Mouse (Mus musculus): ENCODE measurements at regions not wholly inside any gene's neighbourhood (a gene's known extent, or its start where the extent isn't known, plus 50 kb on each side); places are given as distances from the start of the nearest gene placed in this dataset.

- DNase-seq (ENCODE audit: low spot score) = no peak
Observed at GRCm38 (mm10) chr14:15603954-15604523, 165.3 kb upstream of the Lrrc3b start.

- DNase-seq (ENCODE audit: low spot score) = no peak
Observed at GRCm38 (mm10) chr14:15610166-15610565, 171.4 kb upstream of the Lrrc3b start.

- no peak for DNase-seq (ENCODE audit: low spot score)
Observed at GRCm38 (mm10) chr14:15634581-15634980, 195.8 kb upstream of the Lrrc3b start.

- no peak for DNase-seq (ENCODE audit: low spot score)
Observed at GRCm38 (mm10) chr14:15637681-15638080, 198.9 kb upstream of the Lrrc3b start.

GRCm38 (mm10) chr14:15638869-15639268 lies 200.1 kb upstream of the Lrrc3b start:
- no peak for DNase-seq (ENCODE audit: low spot score)

- no peak for DNase-seq (ENCODE audit: low spot score)
Observed at GRCm38 (mm10) chr14:15660886-15661285, 222.1 kb upstream of the Lrrc3b start.

- DNase-seq (ENCODE audit: low spot score) = no peak
Observed at GRCm38 (mm10) chr14:15672292-15672691, 233.5 kb upstream of the Lrrc3b start.

GRCm38 (mm10) chr14:15677218-15677617 lies 238.4 kb upstream of the Lrrc3b start:
- no peak for DNase-seq (ENCODE audit: low spot score)

- no peak for DNase-seq (ENCODE audit: low spot score)
Observed at GRCm38 (mm10) chr14:15679456-15679855, 240.7 kb upstream of the Lrrc3b start.

GRCm38 (mm10) chr14:15698001-15698400 lies 259.2 kb upstream of the Lrrc3b start:
- DNase-seq (ENCODE audit: low spot score) = no peak

GRCm38 (mm10) chr14:15698607-15699006 lies 259.8 kb upstream of the Lrrc3b start:
- DNase-seq (ENCODE audit: low spot score) = no peak

- DNase-seq (ENCODE audit: low spot score) = no peak
Observed at GRCm38 (mm10) chr14:15722135-15722534, 283.3 kb upstream of the Lrrc3b start.

GRCm38 (mm10) chr14:15746629-15747238 lies 307.9 kb upstream of the Lrrc3b start:
- peak; percentile 65 for DNase-seq (ENCODE audit: low spot score)

- DNase-seq (ENCODE audit: low spot score) = peak; percentile 69
Observed at GRCm38 (mm10) chr14:15769846-15770448, 331.2 kb upstream of the Lrrc3b start.

- DNase-seq (ENCODE audit: low spot score) = no peak
Observed at GRCm38 (mm10) chr14:15784727-15785126, 345.9 kb upstream of the Lrrc3b start.

GRCm38 (mm10) chr14:15785230-15785629 lies 346.4 kb upstream of the Lrrc3b start:
- no peak for DNase-seq (ENCODE audit: low spot score)

GRCm38 (mm10) chr14:15795698-15796097 lies 356.9 kb upstream of the Lrrc3b start:
- DNase-seq (ENCODE audit: low spot score) = no peak

- DNase-seq (ENCODE audit: low spot score) = no peak
Observed at GRCm38 (mm10) chr14:15797019-15797418, 358.2 kb upstream of the Lrrc3b start.

- no peak for DNase-seq (ENCODE audit: low spot score)
Observed at GRCm38 (mm10) chr14:15801477-15802099, 362.8 kb upstream of the Lrrc3b start.

- no peak for DNase-seq (ENCODE audit: low spot score)
Observed at GRCm38 (mm10) chr14:15809083-15809482, 370.3 kb upstream of the Lrrc3b start.

- no peak for DNase-seq (ENCODE audit: low spot score)
Observed at GRCm38 (mm10) chr14:15841390-15842023, 402.7 kb upstream of the Lrrc3b start.

GRCm38 (mm10) chr14:15842024-15842599 lies 403.3 kb upstream of the Lrrc3b start:
- no peak for DNase-seq (ENCODE audit: low spot score)

Measured in T-cell, adult 2 months (primary cell).